11 mouse cellular contexts compared by ENCODE assay signal in genomic region chr8:19706918-19707760, GRCm38 (mm10). TPM values are rescaled to one million over a fixed set of nuclear protein-coding genes. Genes with fewer than 3 reads are reported as not detected.
DNase-seq lines count a peak whose midpoint lies in the region; ATAC-seq and TF ChIP-seq lines count a peak whose summit lies in the region.
"Not testable (repeated sequence)": the region's sequence is repeated elsewhere in the genome, so short reads cannot be mapped to it uniquely, and the experiment has no call there.
"Had no signal": no experiment of that assay in that cellular context is flagged by ENCODE, and none has a peak within 500 bp of the region (broad histone marks: within the 10 kb centered on the region; RNA-seq: fewer than 3 reads in every experiment).

No protein-coding gene starts in this region.

- H3K9ac ChIP-seq in heart, postnatal 0 days (replicated peaks; ENCODE audit: low read depth, low read length); liver, embryonic 11.5 days (ENCODE audit: low read depth, low read length): not testable (repeated sequence)

- H3K4me2 ChIP-seq in heart, postnatal 0 days (ENCODE audit: low read depth, low read length); liver, embryonic 11.5 days: not testable (repeated sequence)

- not testable (repeated sequence) for H3K36me3 ChIP-seq in forebrain, embryonic 10.5 days (replicated peaks); heart, postnatal 0 days (replicated peaks; ENCODE audit: control insufficient read depth, insufficient read depth, low read length); liver, embryonic 11.5 days (ENCODE audit: control insufficient read depth, insufficient read depth, low read length)

- not testable (repeated sequence) for TF ChIP-seq EP300 in heart, postnatal 0 days (IDR thresholded peaks at IDR 0.05; ENCODE audit: low read depth)

- not testable (repeated sequence) for TF ChIP-seq POLR2A in bone marrow macrophage, adult 2 months (IDR thresholded peaks at IDR 0.05; ENCODE audit: borderline replicate concordance, low read depth, low read length); olfactory bulb, adult 2 months (IDR thresholded peaks at IDR 0.05; ENCODE audit: insufficient read depth, low read depth, low read length)

- peaks cover 29% of the 10 kb centered on the region for H3K9me3 ChIP-seq in forebrain, embryonic 10.5 days
- not testable (repeated sequence) for H3K9me3 ChIP-seq in heart, postnatal 0 days (replicated peaks; ENCODE audit: control insufficient read depth, low read length); liver, embryonic 11.5 days (ENCODE audit: control insufficient read depth, low read length)

- H3K27ac ChIP-seq in bone marrow macrophage, adult 2 months (ENCODE audit: insufficient read depth, low read depth, low read length); forebrain, embryonic 10.5 days; heart, postnatal 0 days (ENCODE audit: low read depth); liver, embryonic 11.5 days (ENCODE audit: low read depth, low read length); olfactory bulb, adult 2 months (ENCODE audit: insufficient read depth, low read depth, low read length): not testable (repeated sequence)

- WGBS in forebrain, embryonic 10.5 days: 73% methylated on average over 7 of the region's 7 CpGs
- WGBS in heart, postnatal 0 days: 58% methylated on average over 7 of the region's 7 CpGs
- WGBS in liver, embryonic 11.5 days: 66% methylated on average over 7 of the region's 7 CpGs
- WGBS in olfactory bulb, adult 2 months: 56% methylated on average over 7 of the region's 7 CpGs

- peak; percentile 29 for ATAC-seq in CD4-positive, CD25-positive, alpha-beta regulatory T cell, adult 4 months
- not testable (repeated sequence) for ATAC-seq in heart, postnatal 0 days (ENCODE audit: insufficient read depth, low read depth); liver, embryonic 11.5 days (replicated peaks; ENCODE audit: low FRiP score)

- peak; percentile 27 for DNase-seq in forebrain, embryonic 10.5 days (ENCODE audit: extremely low spot score, low spot score)
- peak; percentile 53 for DNase-seq in heart, postnatal 0 days (ENCODE audit: low spot score)
- DNase-seq in kidney, postnatal 25 days: peak; percentile 93 to 94
- DNase-seq in liver, embryonic 11.5 days (ENCODE audit: low spot score): peak; percentile 47
- peak; percentile 29 to 62 for DNase-seq in thymus, adult 18-20 months

- not testable (repeated sequence) for H3K27me3 ChIP-seq in forebrain, embryonic 10.5 days (ENCODE audit: poor library complexity, severe bottlenecking); heart, postnatal 0 days (ENCODE audit: control insufficient read depth, insufficient read depth, low read length); liver, embryonic 11.5 days (replicated peaks; ENCODE audit: control insufficient read depth, insufficient read depth, low read length)

- H3K4me1 ChIP-seq in bone marrow macrophage, adult 2 months (ENCODE audit: control insufficient read depth, insufficient read depth, low read length); forebrain, embryonic 10.5 days; heart, postnatal 0 days (ENCODE audit: control insufficient read depth, insufficient read depth); liver, embryonic 11.5 days (replicated peaks; ENCODE audit: control insufficient read depth, insufficient read depth, low read length); olfactory bulb, adult 2 months (ENCODE audit: control insufficient read depth, insufficient read depth, low read length): not testable (repeated sequence)

- TF ChIP-seq CTCF in bone marrow macrophage, adult 2 months (IDR thresholded peaks at IDR 0.05; ENCODE audit: low read depth, low read length): peak; percentile 45
- peak; percentile 32; the same call in 1 of the 2 replicates for TF ChIP-seq CTCF in heart, postnatal 0 days (IDR thresholded peaks at IDR 0.05; ENCODE audit: low read depth)
- TF ChIP-seq CTCF in olfactory bulb, adult 2 months (IDR thresholded peaks at IDR 0.05; ENCODE audit: insufficient read depth, low read depth, low read length): 0 out of 2 replicates have a peak, but pooled peaks have one; percentile 33

- not testable (repeated sequence) for H3K4me3 ChIP-seq in bone marrow macrophage, adult 2 months (ENCODE audit: insufficient read depth, low read length); forebrain, embryonic 10.5 days; heart, postnatal 0 days (ENCODE audit: low read depth, low read length); liver, embryonic 11.5 days (ENCODE audit: low read depth, low read length); olfactory bulb, adult 2 months (ENCODE audit: insufficient read depth, low read depth, low read length)

RNA-seq across cellular contexts. Expression of gene 4930467E23Rik, which starts 22.2 kb away (rescaled TPM):
- polyA plus RNA-seq in CD4-positive, CD25-positive, alpha-beta regulatory T cell, adult 4 months (2017; shearing (Covaris generic)): under 1 TPM in 1 of 2 experiments, not detected in 1; 0.15 TPM
- polyA plus RNA-seq in bone marrow macrophage, adult 2 months (2012; ENCODE audit: insufficient read depth, insufficient read length, missing spikeins): not detected in 2 replicates
- not detected in 2 replicates for polyA plus RNA-seq in forebrain, embryonic 10.5 days (2016; fragmentation: Nextera tagmentation; extraction: Ambion mirVana)
- not detected in 2 replicates for total RNA-seq in heart, postnatal 0 days (2014; rRNA removed; ENCODE audit: low replicate concordance)
- not detected in 2 replicates for polyA plus RNA-seq in heart, postnatal 0 days (2015; fragmentation: Nextera tagmentation; extraction: Ambion mirVana)
- not detected in 2 replicates for polyA plus RNA-seq in liver, embryonic 11.5 days (2014; fragmentation: Nextera tagmentation; extraction: Ambion mirVana)
- polyA plus RNA-seq in olfactory bulb, adult 2 months (2012; ENCODE audit: insufficient read depth, insufficient read length, low replicate concordance, missing spikeins): not detected in 2 replicates
- polyA plus RNA-seq: activated CD4-positive, CD25-positive, alpha-beta regulatory T cell, adult 4 months; heart, embryonic 13.5 days; midbrain, embryonic 16.5 days had no signal

Comparison
In these comparisons a context has a peak if more than half of its experiments do, and no peak if none do; other contexts are left out.
1. DNase-seq: peak in every context shown above with its lines; median percentile 94 in kidney, postnatal 25 days; 53 in heart, postnatal 0 days; 47 in liver, embryonic 11.5 days; 46 in thymus, adult 18-20 months; 27 in forebrain, embryonic 10.5 days.